Mouse (Mus musculus): ENCODE measurements at regions not wholly inside any gene's neighbourhood (a gene's known extent, or its start where the extent isn't known, plus 50 kb on each side); places are given as distances from the start of the nearest gene placed in this dataset.

- 23% methylated on average over 16 of the region's 16 CpGs for WGBS
- peak overlapping the region; percentile 85 for H3K27ac ChIP-seq (ENCODE audit: low read depth)
- no peaks in the 10 kb centered on the region; the same call in 1 of the 2 replicates for H3K4me1 ChIP-seq (ENCODE audit: control insufficient read depth, insufficient read depth)
- DNase-seq (ENCODE audit: low spot score), result peak; percentile 68
- no peak for TF ChIP-seq EP300 (IDR thresholded peaks at IDR 0.05; ENCODE audit: low read depth)
- TF ChIP-seq CTCF (IDR thresholded peaks at IDR 0.05; ENCODE audit: low read depth), result no peak
- no peaks in the 10 kb centered on the region for H3K9me3 ChIP-seq (replicated peaks; ENCODE audit: control insufficient read depth, low read length)
- H3K4me3 ChIP-seq (ENCODE audit: low read depth, low read length), result peak overlapping the region; percentile 27; the same call in 1 of the 2 replicates
- ATAC-seq (ENCODE audit: insufficient read depth, low read depth), result peak; percentile 64
- peak overlapping the region; percentile 50 for H3K4me2 ChIP-seq (ENCODE audit: low read depth, low read length)
- no peak overlapping the region for H3K9ac ChIP-seq (replicated peaks; ENCODE audit: low read depth, low read length)
- H3K27me3 ChIP-seq (ENCODE audit: control insufficient read depth, insufficient read depth, low read length), result no peaks in the 10 kb centered on the region
- no peaks in the 10 kb centered on the region for H3K36me3 ChIP-seq (replicated peaks; ENCODE audit: control insufficient read depth, insufficient read depth, low read length)
Observed at GRCm38 (mm10) chrX:166661043-166661718, 75.7 kb upstream of the Egfl6 start.

GRCm38 (mm10) chrX:166660715-166661042 is 75.2 kb upstream of the Egfl6 start:
- H3K4me3 ChIP-seq (ENCODE audit: low read depth, low read length), result peak overlapping the region; percentile 27; the same call in 1 of the 2 replicates
- H3K36me3 ChIP-seq (replicated peaks; ENCODE audit: control insufficient read depth, insufficient read depth, low read length), result no peaks in the 10 kb centered on the region
- no peaks in the 10 kb centered on the region for H3K27me3 ChIP-seq (ENCODE audit: control insufficient read depth, insufficient read depth, low read length)
- TF ChIP-seq EP300 (IDR thresholded peaks at IDR 0.05; ENCODE audit: low read depth) (no peak), CTCF (IDR thresholded peaks at IDR 0.05; ENCODE audit: low read depth) (peak; percentile 64)
- H3K4me2 ChIP-seq (ENCODE audit: low read depth, low read length), result no peak overlapping the region
- H3K27ac ChIP-seq (ENCODE audit: low read depth), result no peak overlapping the region
- ATAC-seq (ENCODE audit: insufficient read depth, low read depth) (no peak), DNase-seq (ENCODE audit: low spot score) (no peak)
- no peaks in the 10 kb centered on the region for H3K9me3 ChIP-seq (replicated peaks; ENCODE audit: control insufficient read depth, low read length)
- no peaks in the 10 kb centered on the region; the same call in 1 of the 2 replicates for H3K4me1 ChIP-seq (ENCODE audit: control insufficient read depth, insufficient read depth)
- no peak overlapping the region for H3K9ac ChIP-seq (replicated peaks; ENCODE audit: low read depth, low read length)
- WGBS, result 26% methylated on average over 6 of the region's 6 CpGs

GRCm38 (mm10) chrX:166652400-166652799 is 66.9 kb upstream of the Egfl6 start:
- ATAC-seq (ENCODE audit: insufficient read depth, low read depth) (no peak), DNase-seq (ENCODE audit: low spot score) (peak; percentile 8)
- H3K4me3 ChIP-seq (ENCODE audit: low read depth, low read length), result no peak overlapping the region
- no peaks in the 10 kb centered on the region for H3K4me1 ChIP-seq (ENCODE audit: control insufficient read depth, insufficient read depth)
- TF ChIP-seq EP300 (IDR thresholded peaks at IDR 0.05; ENCODE audit: low read depth) (no peak), CTCF (IDR thresholded peaks at IDR 0.05; ENCODE audit: low read depth) (peak; percentile 85)
- no peak overlapping the region for H3K4me2 ChIP-seq (ENCODE audit: low read depth, low read length)
- H3K27ac ChIP-seq (ENCODE audit: low read depth), result no peak overlapping the region
- 57% methylated on average over 3 of the region's 3 CpGs for WGBS
- H3K27me3 ChIP-seq (ENCODE audit: control insufficient read depth, insufficient read depth, low read length), result no peaks in the 10 kb centered on the region
- H3K9ac ChIP-seq (replicated peaks; ENCODE audit: low read depth, low read length), result no peak overlapping the region
- H3K9me3 ChIP-seq (replicated peaks; ENCODE audit: control insufficient read depth, low read length), result no peaks in the 10 kb centered on the region
- no peaks in the 10 kb centered on the region for H3K36me3 ChIP-seq (replicated peaks; ENCODE audit: control insufficient read depth, insufficient read depth, low read length)

GRCm38 (mm10) chrX:166645713-166646112 is 60.2 kb upstream of the Egfl6 start:
- Histone ChIP-seq H3K4me3 (ENCODE audit: low read depth, low read length) (0 out of 2 replicates have a peak overlapping the region, but pooled peaks have one; percentile 22), H3K9me3 (replicated peaks; ENCODE audit: control insufficient read depth, low read length) (no peaks in the 10 kb centered on the region), H3K36me3 (replicated peaks; ENCODE audit: control insufficient read depth, insufficient read depth, low read length) (no peaks in the 10 kb centered on the region), H3K27ac (ENCODE audit: low read depth) (no peak overlapping the region), H3K9ac (replicated peaks; ENCODE audit: low read depth, low read length) (no peak overlapping the region), H3K4me1 (ENCODE audit: control insufficient read depth, insufficient read depth) (no peaks in the 10 kb centered on the region), H3K4me2 (ENCODE audit: low read depth, low read length) (peak overlapping the region; percentile 39; the same call in 1 of the 2 replicates), H3K27me3 (ENCODE audit: control insufficient read depth, insufficient read depth, low read length) (no peaks in the 10 kb centered on the region)
- no peak for DNase-seq (ENCODE audit: low spot score)
- no peak for TF ChIP-seq CTCF (IDR thresholded peaks at IDR 0.05; ENCODE audit: low read depth)
- no peak for TF ChIP-seq EP300 (IDR thresholded peaks at IDR 0.05; ENCODE audit: low read depth)
- ATAC-seq (ENCODE audit: insufficient read depth, low read depth), result no peak
- 49% methylated on average over 7 of the region's 7 CpGs for WGBS

- no peaks in the 10 kb centered on the region for H3K36me3 ChIP-seq (replicated peaks; ENCODE audit: control insufficient read depth, insufficient read depth, low read length)
- H3K27ac ChIP-seq (ENCODE audit: low read depth), result no peak overlapping the region
- H3K9me3 ChIP-seq (replicated peaks; ENCODE audit: control insufficient read depth, low read length), result no peaks in the 10 kb centered on the region
- WGBS, result 59% methylated on average over 3 of the region's 3 CpGs
- TF ChIP-seq EP300 (IDR thresholded peaks at IDR 0.05; ENCODE audit: low read depth) (no peak), CTCF (IDR thresholded peaks at IDR 0.05; ENCODE audit: low read depth) (no peak)
- ATAC-seq (ENCODE audit: insufficient read depth, low read depth) (no peak), DNase-seq (ENCODE audit: low spot score) (no peak)
- H3K4me1 ChIP-seq (ENCODE audit: control insufficient read depth, insufficient read depth), result no peaks in the 10 kb centered on the region
- H3K27me3 ChIP-seq (ENCODE audit: control insufficient read depth, insufficient read depth, low read length), result no peaks in the 10 kb centered on the region
- no peak overlapping the region for H3K9ac ChIP-seq (replicated peaks; ENCODE audit: low read depth, low read length)
- H3K4me3 ChIP-seq (ENCODE audit: low read depth, low read length), result no peak overlapping the region
- H3K4me2 ChIP-seq (ENCODE audit: low read depth, low read length), result no peak overlapping the region
Observed at GRCm38 (mm10) chrX:166641256-166641655, 55.7 kb upstream of the Egfl6 start.

GRCm38 (mm10) chrX:166640258-166640657 is 54.7 kb upstream of the Egfl6 start:
- no peaks in the 10 kb centered on the region for H3K27me3 ChIP-seq (ENCODE audit: control insufficient read depth, insufficient read depth, low read length)
- H3K27ac ChIP-seq (ENCODE audit: low read depth), result no peak overlapping the region
- no peak overlapping the region for H3K4me3 ChIP-seq (ENCODE audit: low read depth, low read length)
- no peak for DNase-seq (ENCODE audit: low spot score)
- no peak for TF ChIP-seq CTCF (IDR thresholded peaks at IDR 0.05; ENCODE audit: low read depth)
- TF ChIP-seq EP300 (IDR thresholded peaks at IDR 0.05; ENCODE audit: low read depth), result no peak
- no peak overlapping the region for H3K9ac ChIP-seq (replicated peaks; ENCODE audit: low read depth, low read length)
- H3K36me3 ChIP-seq (replicated peaks; ENCODE audit: control insufficient read depth, insufficient read depth, low read length), result no peaks in the 10 kb centered on the region
- ATAC-seq (ENCODE audit: insufficient read depth, low read depth), result no peak
- H3K9me3 ChIP-seq (replicated peaks; ENCODE audit: control insufficient read depth, low read length), result no peaks in the 10 kb centered on the region
- WGBS, result 72% methylated on average over 1 of the region's 1 CpGs
- H3K4me2 ChIP-seq (ENCODE audit: low read depth, low read length), result no peak overlapping the region
- H3K4me1 ChIP-seq (ENCODE audit: control insufficient read depth, insufficient read depth), result no peaks in the 10 kb centered on the region

Measured in heart, postnatal 0 days (tissue).